Mouse (Mus musculus): ENCODE results near the gene Lpar3. TPM values are rescaled to one million over a fixed set of nuclear protein-coding genes. Genes with fewer than 3 reads are reported as not detected.

The Lpar3 gene
- polyA plus RNA-seq, 1 experiment from 2014 or later: 0.14 TPM

- 88% methylated on average over 5 of the region's 5 CpGs for WGBS
- no peak overlapping the region for H3K9ac ChIP-seq
- no peak overlapping the region for H3K27ac ChIP-seq
- no peaks in the 10 kb centered on the region for H3K36me3 ChIP-seq (replicated peaks)
- H3K4me1 ChIP-seq: no peaks in the 10 kb centered on the region
- no peak overlapping the region for H3K4me2 ChIP-seq
- H3K27me3 ChIP-seq: no peaks in the 10 kb centered on the region
- no peak overlapping the region for H3K4me3 ChIP-seq (replicated peaks)
- no peaks in the 10 kb centered on the region for H3K9me3 ChIP-seq
- no peak for ATAC-seq (ENCODE audit: low FRiP score)
These were observed 82.4 kb downstream of the Lpar3 start for GRCm38 (mm10) chr3:146303194-146303593.

- 87% methylated on average over 21 of the region's 21 CpGs for WGBS
- 0 out of 2 replicates have a peak, but pooled peaks cover 1% of the 10 kb centered on the region for H3K27me3 ChIP-seq
- H3K4me2 ChIP-seq: no peak overlapping the region
- H3K4me1 ChIP-seq: no peaks in the 10 kb centered on the region
- H3K4me3 ChIP-seq (replicated peaks): no peak overlapping the region
- H3K9me3 ChIP-seq: no peaks in the 10 kb centered on the region
- H3K27ac ChIP-seq: no peak overlapping the region
- H3K36me3 ChIP-seq (replicated peaks): no peaks in the 10 kb centered on the region
- no peak for ATAC-seq (ENCODE audit: low FRiP score)
- no peak overlapping the region for H3K9ac ChIP-seq
These were observed 84.0 kb downstream of the Lpar3 start for GRCm38 (mm10) chr3:146304556-146305405.

- H3K4me3 ChIP-seq (replicated peaks): no peak overlapping the region
- 0 out of 2 replicates have a peak, but pooled peaks cover 6% of the 10 kb centered on the region for H3K27me3 ChIP-seq
- no peaks in the 10 kb centered on the region for H3K9me3 ChIP-seq
- peaks cover 11% of the 10 kb centered on the region for H3K4me1 ChIP-seq
- H3K36me3 ChIP-seq (replicated peaks): no peaks in the 10 kb centered on the region
- WGBS: 61% methylated on average over 3 of the region's 3 CpGs
- H3K9ac ChIP-seq: no peak overlapping the region
- no peak for ATAC-seq (ENCODE audit: low FRiP score)
- H3K4me2 ChIP-seq: no peak overlapping the region
- no peak overlapping the region for H3K27ac ChIP-seq
These were observed 86.6 kb downstream of the Lpar3 start for GRCm38 (mm10) chr3:146307341-146307740.

GRCm38 (mm10) chr3:146307886-146308285 lies 87.1 kb downstream of the Lpar3 start:
- Histone ChIP-seq H3K9ac (no peak overlapping the region), H3K9me3 (no peaks in the 10 kb centered on the region), H3K27ac (no peak overlapping the region), H3K4me2 (no peak overlapping the region), H3K27me3 (0 out of 2 replicates have a peak, but pooled peaks cover 6% of the 10 kb centered on the region), H3K4me3 (replicated peaks) (no peak overlapping the region), H3K4me1 (peaks cover 11% of the 10 kb centered on the region), H3K36me3 (replicated peaks) (no peaks in the 10 kb centered on the region)
- no peak for ATAC-seq (ENCODE audit: low FRiP score)
- WGBS: 77% methylated on average over 2 of the region's 2 CpGs

GRCm38 (mm10) chr3:146309586-146309985 lies 88.8 kb downstream of the Lpar3 start:
- ATAC-seq (ENCODE audit: low FRiP score): no peak
- H3K9ac ChIP-seq: no peak overlapping the region
- H3K4me1 ChIP-seq: peaks cover 11% of the 10 kb centered on the region
- H3K27me3 ChIP-seq: peaks cover 11% of the 10 kb centered on the region; the same call in 1 of the 2 replicates
- no peak overlapping the region for H3K4me3 ChIP-seq (replicated peaks)
- H3K9me3 ChIP-seq: no peaks in the 10 kb centered on the region
- no peak overlapping the region for H3K4me2 ChIP-seq
- H3K36me3 ChIP-seq (replicated peaks): no peaks in the 10 kb centered on the region
- H3K27ac ChIP-seq: no peak overlapping the region
- WGBS: 84% methylated on average over 8 of the region's 8 CpGs

- ATAC-seq (ENCODE audit: low FRiP score): peak; percentile 59; the same call in 1 of the 2 replicates
- H3K36me3 ChIP-seq (replicated peaks): no peaks in the 10 kb centered on the region
- no peak overlapping the region for H3K9ac ChIP-seq
- H3K27ac ChIP-seq: no peak overlapping the region
- H3K4me1 ChIP-seq: peaks cover 11% of the 10 kb centered on the region
- H3K4me2 ChIP-seq: no peak overlapping the region
- H3K27me3 ChIP-seq: peaks cover 15% of the 10 kb centered on the region; the same call in 1 of the 2 replicates
- 3% methylated on average over 9 of the region's 9 CpGs for WGBS
- no peaks in the 10 kb centered on the region for H3K9me3 ChIP-seq
- H3K4me3 ChIP-seq (replicated peaks): no peak overlapping the region
These were observed 90.4 kb downstream of the Lpar3 start for GRCm38 (mm10) chr3:146311121-146311538.

- H3K9ac ChIP-seq: no peak overlapping the region
- peaks cover 14% of the 10 kb centered on the region; the same call in 1 of the 2 replicates for H3K27me3 ChIP-seq
- no peak overlapping the region for H3K4me3 ChIP-seq (replicated peaks)
- H3K36me3 ChIP-seq (replicated peaks): no peaks in the 10 kb centered on the region
- H3K9me3 ChIP-seq: no peaks in the 10 kb centered on the region
- ATAC-seq (ENCODE audit: low FRiP score): no peak
- H3K27ac ChIP-seq: no peak overlapping the region
- no peak overlapping the region for H3K4me2 ChIP-seq
- peaks cover 27% of the 10 kb centered on the region for H3K4me1 ChIP-seq
- WGBS: 85% methylated on average over 8 of the region's 8 CpGs
These were observed 94.7 kb downstream of the Lpar3 start for GRCm38 (mm10) chr3:146315414-146315813.

GRCm38 (mm10) chr3:146316293-146316692 lies 95.5 kb downstream of the Lpar3 start:
- H3K27ac ChIP-seq: no peak overlapping the region

GRCm38 (mm10) chr3:146317366-146317765 lies 96.6 kb downstream of the Lpar3 start:
- ATAC-seq (ENCODE audit: low FRiP score): no peak
- Histone ChIP-seq H3K9me3 (no peaks in the 10 kb centered on the region), H3K4me1 (peaks cover 16% of the 10 kb centered on the region), H3K4me3 (replicated peaks) (no peak overlapping the region), H3K27ac (no peak overlapping the region), H3K9ac (no peak overlapping the region), H3K4me2 (no peak overlapping the region), H3K27me3 (peaks cover 29% of the 10 kb centered on the region), H3K36me3 (replicated peaks) (no peaks in the 10 kb centered on the region)
- 91% methylated on average over 7 of the region's 7 CpGs for WGBS

More at GRCm38 (mm10) chr3:146316293-146316692, 95.5 kb downstream of the Lpar3 start:
- no peak overlapping the region for H3K4me2 ChIP-seq
- WGBS: 88% methylated on average over 8 of the region's 8 CpGs
- peaks cover 19% of the 10 kb centered on the region for H3K4me1 ChIP-seq
- H3K27me3 ChIP-seq: peaks cover 21% of the 10 kb centered on the region
- H3K4me3 ChIP-seq (replicated peaks): no peak overlapping the region
- H3K36me3 ChIP-seq (replicated peaks): no peaks in the 10 kb centered on the region
- H3K9ac ChIP-seq: no peak overlapping the region
- H3K9me3 ChIP-seq: no peaks in the 10 kb centered on the region
- no peak for ATAC-seq (ENCODE audit: low FRiP score)

GRCm38 (mm10) chr3:146317911-146318310 lies 97.1 kb downstream of the Lpar3 start:
- H3K27ac ChIP-seq: no peak overlapping the region; the same call in 1 of the 2 replicates
- no peak overlapping the region for H3K4me3 ChIP-seq (replicated peaks)
- WGBS: 74% methylated on average over 12 of the region's 12 CpGs
- H3K36me3 ChIP-seq (replicated peaks): no peaks in the 10 kb centered on the region
- H3K4me1 ChIP-seq: peaks cover 16% of the 10 kb centered on the region
- ATAC-seq (ENCODE audit: low FRiP score): no peak
- H3K9me3 ChIP-seq: no peaks in the 10 kb centered on the region
- H3K9ac ChIP-seq: no peak overlapping the region
- peaks cover 31% of the 10 kb centered on the region for H3K27me3 ChIP-seq
- H3K4me2 ChIP-seq: peak overlapping the region; percentile 35; the same call in 1 of the 2 replicates

GRCm38 (mm10) chr3:146318520-146318938 lies 97.8 kb downstream of the Lpar3 start:
- Histone ChIP-seq H3K36me3 (replicated peaks) (no peaks in the 10 kb centered on the region), H3K4me1 (peaks cover 16% of the 10 kb centered on the region), H3K4me2 (peak overlapping the region; percentile 35), H3K4me3 (replicated peaks) (no peak overlapping the region), H3K27me3 (peaks cover 28% of the 10 kb centered on the region), H3K9me3 (no peaks in the 10 kb centered on the region), H3K27ac (peak overlapping the region; percentile 57), H3K9ac (no peak overlapping the region)
- 30% methylated on average over 16 of the region's 16 CpGs for WGBS
- peak; percentile 47 for ATAC-seq (ENCODE audit: low FRiP score)

GRCm38 (mm10) chr3:146318987-146319386 lies 98.2 kb downstream of the Lpar3 start:
- no peak overlapping the region for H3K4me3 ChIP-seq (replicated peaks)
- H3K4me1 ChIP-seq: peaks cover 16% of the 10 kb centered on the region
- no peak overlapping the region for H3K9ac ChIP-seq
- 6% methylated on average over 13 of the region's 13 CpGs for WGBS
- ATAC-seq (ENCODE audit: low FRiP score): peak; percentile 90
- H3K9me3 ChIP-seq: no peaks in the 10 kb centered on the region
- no peaks in the 10 kb centered on the region for H3K36me3 ChIP-seq (replicated peaks)
- H3K27ac ChIP-seq: peak overlapping the region; percentile 57
- peak overlapping the region; percentile 35 for H3K4me2 ChIP-seq
- H3K27me3 ChIP-seq: peaks cover 28% of the 10 kb centered on the region
